Mouse (Mus musculus): Measurements from ENCODE around the gene Abhd16a.
A peak's percentile ranks its signal among the peaks of the same experiment; 100 is the strongest.

DNA sequence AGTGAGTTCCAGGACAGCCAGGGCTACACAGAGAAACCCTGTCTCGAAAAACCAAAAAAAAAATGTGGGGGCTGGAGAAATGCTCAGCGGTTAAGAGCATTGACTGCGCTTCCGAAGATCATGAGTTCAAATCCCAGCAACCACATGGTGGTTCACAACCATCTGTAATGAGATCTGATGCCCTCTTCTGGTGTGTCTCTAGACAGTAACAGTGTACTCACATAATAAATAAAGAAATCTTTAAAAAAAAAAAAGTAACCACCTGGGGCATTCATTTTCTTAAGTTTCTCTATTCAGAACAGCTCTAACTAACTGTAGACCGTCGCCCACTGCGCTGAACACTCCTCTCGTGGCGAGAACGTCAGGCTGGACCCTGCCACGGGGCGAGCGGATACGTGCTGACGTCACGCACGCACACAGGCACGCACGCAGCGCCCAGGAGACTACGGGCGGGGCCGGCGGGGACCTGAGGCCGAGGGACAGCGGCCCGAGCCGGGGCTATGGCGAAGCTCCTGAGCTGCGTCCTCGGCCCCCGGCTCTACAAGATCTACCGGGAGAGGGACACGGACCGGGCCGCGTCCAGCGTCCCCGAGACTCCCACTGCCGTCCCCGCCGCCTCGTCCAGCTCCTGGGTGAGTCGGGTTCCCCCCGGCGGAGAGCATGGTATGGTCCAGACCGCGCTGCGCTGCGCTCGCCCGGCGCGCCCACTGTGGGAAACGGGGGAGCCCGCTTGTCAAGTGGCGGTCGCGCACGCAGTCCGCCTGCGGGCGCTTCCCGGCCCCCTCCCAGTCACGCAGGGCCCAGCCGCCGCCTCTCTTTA is at the start of gene Abhd16a:
- 0 out of 2 replicates have a peak, but pooled peaks have one; percentile 0 for TF ChIP-seq CTCF (IDR thresholded peaks at IDR 0.05; ENCODE audit: extremely low read depth, insufficient read depth, insufficient read length, insufficient replicate concordance)
- TF ChIP-seq POLR2A (IDR thresholded peaks at IDR 0.05; ENCODE audit: low read depth, low read length) = peak; percentile 72
